Mouse (Mus musculus) erythroblast, embryonic 14.5 days (primary cell): ENCODE results near the gene Pecr. TPM values are rescaled to one million over a fixed set of nuclear protein-coding genes. Genes with fewer than 3 reads are reported as not detected.
"Not testable (repeated sequence)": the region's sequence is repeated elsewhere in the genome, so short reads cannot be mapped to it uniquely, and the experiment has no call there.

Experiments used
- H3K27me3 ChIP-seq: 2 replicates; pipeline ENCODE4 v1.6.1; 2012; ENCODE audit warnings: inconsistent platforms; ENCODE audit not compliant: control insufficient read depth
- H3K36me3 ChIP-seq: 2 replicates; pipeline ENCODE4 v1.6.1; 2012; ENCODE audit warnings: mild to moderate bottlenecking, inconsistent platforms; ENCODE audit not compliant: control insufficient read depth
- H3K4me1 ChIP-seq: 2 replicates; pipeline ENCODE4 v1.6.1; 2012; ENCODE audit warnings: inconsistent platforms; ENCODE audit not compliant: control insufficient read depth
- H3K4me3 ChIP-seq: replicated peaks from 2 replicates; pipeline ENCODE3; 2012; ENCODE audit warnings: moderate library complexity, mild to moderate bottlenecking, inconsistent platforms
- H3K9me3 ChIP-seq: 2 replicates; pipeline ENCODE4 v1.6.1; 2012; ENCODE audit warnings: low read length, inconsistent platforms, mixed read lengths; ENCODE audit not compliant: control insufficient read depth
- GATA1 ChIP-seq: IDR thresholded peaks from 2 replicates; pipeline ENCODE4 v1.6.1; 2012; ENCODE audit warnings: low read length, inconsistent platforms, mixed read lengths
- TAL1 ChIP-seq: IDR thresholded peaks from 3 replicates; pipeline ENCODE4 v1.6.1; 2012; ENCODE audit warnings: low read length, inconsistent platforms, mixed read lengths
- polyA plus RNA-seq: library from polyadenylated mRNA; stranded (reverse); fragments of >175 nt; gene quantifications from 2 replicates; pipeline ENCODE4 v1.2.3, GENCODE M21; 2012

Pecr gene
- polyA plus RNA-seq, 1 experiment: 0.28 TPM

- Histone ChIP-seq H3K4me3 (no peak overlapping the region), H3K36me3 (no peaks in the 10 kb centered on the region)
- TF ChIP-seq GATA1 (no peak), TAL1 (no peak)
Observed at GRCm38 (mm10) chr1:72226887-72227481, 57.1 kb downstream of the Pecr start.

GRCm38 (mm10) chr1:72226172-72226886, 57.8 kb downstream of the Pecr start:
- Histone ChIP-seq H3K4me3 (no peak overlapping the region), H3K9me3 (no peaks in the 10 kb centered on the region; the same call in 1 of the 2 replicates), H3K27me3 (peaks cover 34% of the 10 kb centered on the region), H3K4me1 (peaks cover 12% of the 10 kb centered on the region), H3K36me3 (no peaks in the 10 kb centered on the region)
- no peak for TF ChIP-seq GATA1
- TF ChIP-seq TAL1: no peak

More at GRCm38 (mm10) chr1:72226887-72227481, 57.1 kb downstream of the Pecr start:
- H3K4me1 ChIP-seq: peaks cover 12% of the 10 kb centered on the region
- H3K27me3 ChIP-seq: peaks cover 30% of the 10 kb centered on the region
- H3K9me3 ChIP-seq: no peaks in the 10 kb centered on the region; the same call in 1 of the 2 replicates

- H3K4me3 ChIP-seq: peak overlapping the region; percentile 57
- not testable (repeated sequence) for H3K9me3 ChIP-seq, H3K36me3 ChIP-seq
- H3K27me3 ChIP-seq: peaks cover 37% of the 10 kb centered on the region
- H3K4me1 ChIP-seq: peaks cover 12% of the 10 kb centered on the region
Observed at GRCm38 (mm10) chr1:72225720-72226171, 58.4 kb downstream of the Pecr start.

- no peak for TF ChIP-seq GATA1
- TF ChIP-seq TAL1: no peak
- peaks cover 12% of the 10 kb centered on the region for H3K4me1 ChIP-seq
- H3K9me3 ChIP-seq: no peaks in the 10 kb centered on the region; the same call in 1 of the 2 replicates
- H3K36me3 ChIP-seq: no peaks in the 10 kb centered on the region
- peaks cover 37% of the 10 kb centered on the region for H3K27me3 ChIP-seq
- H3K4me3 ChIP-seq: peak overlapping the region; percentile 57
Observed at GRCm38 (mm10) chr1:72225054-72225718, 58.9 kb downstream of the Pecr start.

- Histone ChIP-seq H3K4me3 (no peak overlapping the region), H3K36me3 (no peaks in the 10 kb centered on the region), H3K27me3 (peaks cover 31% of the 10 kb centered on the region), H3K9me3 (no peaks in the 10 kb centered on the region), H3K4me1 (no peaks in the 10 kb centered on the region)
- TF ChIP-seq GATA1 (no peak), TAL1 (no peak)
Observed at GRCm38 (mm10) chr1:72220008-72220407, 64.1 kb downstream of the Pecr start.

- TF ChIP-seq GATA1 (no peak), TAL1 (no peak)
- H3K9me3 ChIP-seq: no peaks in the 10 kb centered on the region
- H3K4me3 ChIP-seq: no peak overlapping the region
- H3K36me3 ChIP-seq: no peaks in the 10 kb centered on the region
- no peaks in the 10 kb centered on the region for H3K4me1 ChIP-seq
- peaks cover 27% of the 10 kb centered on the region for H3K27me3 ChIP-seq
Observed at GRCm38 (mm10) chr1:72219116-72219515, 65.0 kb downstream of the Pecr start.

GRCm38 (mm10) chr1:72218626-72219025, 65.5 kb downstream of the Pecr start:
- H3K27me3 ChIP-seq: peaks cover 27% of the 10 kb centered on the region
- H3K4me1 ChIP-seq: no peaks in the 10 kb centered on the region
- H3K4me3 ChIP-seq: no peak overlapping the region
- H3K9me3 ChIP-seq: no peaks in the 10 kb centered on the region
- no peak for TF ChIP-seq TAL1
- no peaks in the 10 kb centered on the region for H3K36me3 ChIP-seq

- no peak overlapping the region for H3K4me3 ChIP-seq
- no peaks in the 10 kb centered on the region for H3K9me3 ChIP-seq
- TF ChIP-seq GATA1 (no peak), TAL1 (no peak)
- no peaks in the 10 kb centered on the region for H3K36me3 ChIP-seq
- H3K4me1 ChIP-seq: no peaks in the 10 kb centered on the region
- peaks cover 36% of the 10 kb centered on the region for H3K27me3 ChIP-seq
Observed at GRCm38 (mm10) chr1:72216761-72217160, 67.4 kb downstream of the Pecr start.

GRCm38 (mm10) chr1:72215174-72215573, 68.9 kb downstream of the Pecr start:
- Histone ChIP-seq H3K9me3 (no peaks in the 10 kb centered on the region), H3K36me3 (no peaks in the 10 kb centered on the region), H3K4me3 (no peak overlapping the region), H3K27me3 (peaks cover 44% of the 10 kb centered on the region), H3K4me1 (no peaks in the 10 kb centered on the region)
- TF ChIP-seq TAL1: no peak
- TF ChIP-seq GATA1: no peak
